Mouse (Mus musculus) olfactory bulb, adult 2 months (tissue): ENCODE data around the gene Nt5c2. TPM values are rescaled to one million over a fixed set of nuclear protein-coding genes. Genes with fewer than 3 reads are reported as not detected.

Experiments
- H3K27ac ChIP-seq: fragments of 200-500 bp; 2 replicates; pipeline ENCODE4 v1.5.1; 2012; ENCODE audit warnings: low read depth, low read length; ENCODE audit not compliant: insufficient read depth
- H3K4me1 ChIP-seq: fragments of 200-500 bp; 2 replicates; pipeline ENCODE4 v1.6.1; 2012; ENCODE audit warnings: low read length; ENCODE audit not compliant: control insufficient read depth, insufficient read depth
- H3K4me3 ChIP-seq: fragments of 200-500 bp; 2 replicates; pipeline ENCODE4 v1.5.1; 2012; ENCODE audit warnings: mild to moderate bottlenecking, low read depth, low read length, moderate library complexity; ENCODE audit not compliant: insufficient read depth
- CTCF ChIP-seq: fragments of 200-500 bp; IDR thresholded peaks from 2 replicates; pipeline ENCODE4 v1.5.1; 2012; ENCODE audit warnings: low read depth, mild to moderate bottlenecking, low read length, moderate library complexity; ENCODE audit not compliant: insufficient read depth
- POLR2A ChIP-seq: fragments of 200-500 bp; IDR thresholded peaks from 2 replicates; pipeline ENCODE4 v1.6.1; 2012; ENCODE audit warnings: mild to moderate bottlenecking, low read depth, low read length, moderate library complexity; ENCODE audit not compliant: insufficient read depth
- WGBS: fragments of 180-500 bp; shearing (Covaris S2); methylation state at CpG from one replicate; pipeline ENCODE4 v1.1.7; 2018; 5-methylcytosine and 5-hydroxymethylcytosine counted together
- polyA plus RNA-seq: library from polyadenylated mRNA; stranded (reverse); fragments of >200 nt; gene quantifications from 2 replicates; pipeline ENCODE4 v1.2.4, GENCODE M21; 2012; ENCODE audit warnings: low replicate concordance; ENCODE audit not compliant: missing spikeins, insufficient read depth, insufficient read length

The Nt5c2 gene
- polyA plus RNA-seq, 1 experiment = not detected

GRCm38 (mm10) chr19:46885365-46885764 is 129.6 kb downstream of the Nt5c2 start:
- TF ChIP-seq CTCF = no peak
- TF ChIP-seq POLR2A = no peak
- Histone ChIP-seq H3K4me3 (no peak overlapping the region), H3K4me1 (peaks cover 6% of the 10 kb centered on the region; the same call in 1 of the 2 replicates), H3K27ac (no peak overlapping the region; the same call in 1 of the 2 replicates)
- WGBS = 94% methylated on average over 4 of the region's 4 CpGs

GRCm38 (mm10) chr19:46879876-46880275 is 135.1 kb downstream of the Nt5c2 start:
- 94% methylated on average over 2 of the region's 2 CpGs for WGBS
- H3K27ac ChIP-seq = no peak overlapping the region

GRCm38 (mm10) chr19:46878346-46878745 is 136.6 kb downstream of the Nt5c2 start:
- TF ChIP-seq CTCF (peak; percentile 11; the same call in 1 of the 2 replicates), POLR2A (no peak)
- WGBS = 52% methylated on average over 13 of the region's 13 CpGs
- H3K27ac ChIP-seq = no peak overlapping the region
- peaks cover 12% of the 10 kb centered on the region; the same call in 1 of the 2 replicates for H3K4me1 ChIP-seq
- H3K4me3 ChIP-seq = no peak overlapping the region

More at GRCm38 (mm10) chr19:46879876-46880275, 135.1 kb downstream of the Nt5c2 start:
- H3K4me1 ChIP-seq = peaks cover 18% of the 10 kb centered on the region; the same call in 1 of the 2 replicates
- H3K4me3 ChIP-seq = no peak overlapping the region
- TF ChIP-seq CTCF (no peak), POLR2A (no peak)

DNA sequence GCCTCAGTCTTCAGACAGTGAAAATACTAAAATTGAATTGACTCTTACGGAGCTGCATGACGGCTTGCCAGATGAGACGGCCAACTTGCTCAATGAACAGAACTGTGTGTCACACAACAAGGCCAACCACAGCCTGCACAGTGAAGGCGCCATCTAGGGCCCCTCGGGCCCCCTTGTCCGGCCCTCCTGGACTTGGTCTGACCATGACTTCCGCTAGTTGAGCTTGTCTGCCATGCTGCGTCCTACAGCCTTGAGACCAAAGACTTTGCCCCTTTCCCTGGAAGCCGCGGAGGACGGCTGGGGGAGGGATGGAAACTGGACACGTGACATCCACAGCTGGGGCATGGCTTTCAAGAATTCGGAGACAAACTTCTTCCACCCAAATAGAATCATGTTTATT is 137.1 kb downstream of the Nt5c2 start:
- WGBS = 79% methylated on average over 13 of the region's 13 CpGs
- Histone ChIP-seq H3K4me3 (no peak overlapping the region), H3K27ac (no peak overlapping the region), H3K4me1 (peaks cover 11% of the 10 kb centered on the region; the same call in 1 of the 2 replicates)
- TF ChIP-seq POLR2A = no peak
- TF ChIP-seq CTCF = no peak

DNA sequence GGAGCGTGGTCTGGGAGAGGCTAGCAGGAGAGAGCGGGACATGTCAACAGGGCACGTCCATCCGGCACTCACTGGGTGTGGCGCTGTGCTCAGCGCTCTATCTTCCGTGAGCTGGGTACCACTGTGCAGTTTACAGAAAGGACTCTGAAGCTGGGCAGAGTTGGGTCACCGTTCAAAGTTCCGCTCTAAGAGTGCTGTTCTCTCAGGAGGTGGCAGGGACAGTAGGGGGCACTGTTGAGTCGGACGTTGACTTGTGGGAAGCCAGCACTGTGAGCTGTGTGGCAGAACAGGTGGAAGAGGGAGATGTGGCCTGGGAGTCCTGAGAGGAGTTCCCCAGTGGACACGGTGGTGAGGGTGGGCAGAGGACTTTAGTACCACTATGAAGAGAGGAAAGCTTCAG is 139.2 kb downstream of the Nt5c2 start:
- Histone ChIP-seq H3K4me1 (peaks cover 22% of the 10 kb centered on the region), H3K27ac (no peak overlapping the region), H3K4me3 (no peak overlapping the region)
- peak; percentile 86 for TF ChIP-seq CTCF
- no peak for TF ChIP-seq POLR2A
- 32% methylated on average over 12 of the region's 12 CpGs for WGBS

- WGBS = 92% methylated on average over 3 of the region's 3 CpGs
- TF ChIP-seq CTCF (no peak), POLR2A (no peak)
- Histone ChIP-seq H3K4me3 (no peak overlapping the region), H3K4me1 (peaks cover 24% of the 10 kb centered on the region), H3K27ac (no peak overlapping the region)
Observed at GRCm38 (mm10) chr19:46873924-46874323, 141.0 kb downstream of the Nt5c2 start.

DNA sequence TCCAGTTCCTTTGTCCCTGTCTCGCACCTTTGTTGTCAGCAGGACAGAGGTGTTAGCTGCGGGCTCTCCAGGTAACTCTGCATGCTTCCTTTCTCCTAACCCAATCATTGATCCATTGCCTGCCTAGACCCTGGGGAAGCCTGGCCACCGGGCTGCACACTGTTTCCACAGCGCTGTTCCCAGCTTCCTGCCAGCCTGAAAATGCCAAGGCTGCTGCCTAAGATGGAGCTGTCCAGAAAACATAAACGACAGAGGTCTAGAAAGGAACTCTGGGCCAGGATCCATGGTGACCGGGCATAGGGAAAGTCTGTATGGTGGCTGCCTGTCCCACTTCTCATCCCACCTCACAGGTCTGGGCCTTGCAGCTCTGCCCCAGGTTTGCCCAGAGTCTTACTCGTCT is 143.3 kb downstream of the Nt5c2 start:
- WGBS = 72% methylated on average over 7 of the region's 7 CpGs
- H3K4me3 ChIP-seq = no peak overlapping the region
- no peak for TF ChIP-seq CTCF
- no peak for TF ChIP-seq POLR2A
- H3K27ac ChIP-seq = peak overlapping the region; percentile 60
- H3K4me1 ChIP-seq = peaks cover 13% of the 10 kb centered on the region

DNA sequence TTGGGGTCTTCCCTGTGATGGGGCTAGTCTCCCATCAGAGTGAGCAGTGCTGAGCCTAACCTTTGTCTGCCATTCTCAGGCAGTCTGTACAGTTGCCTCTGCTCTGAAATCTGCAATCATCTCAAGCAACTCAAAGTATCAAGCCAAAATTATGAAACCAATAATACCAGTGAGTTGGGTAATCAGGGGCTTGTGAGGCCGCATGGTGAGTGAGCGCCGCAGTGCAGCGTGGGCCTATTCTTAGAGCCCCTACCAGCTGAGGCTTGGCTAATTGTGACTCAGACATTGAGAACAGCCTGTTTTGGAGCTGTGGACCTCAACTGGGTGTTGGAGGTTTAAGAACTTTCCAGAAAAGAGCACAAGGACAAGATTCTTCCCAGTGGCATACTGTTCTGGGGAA is 143.9 kb downstream of the Nt5c2 start:
- no peak overlapping the region for H3K4me3 ChIP-seq
- TF ChIP-seq CTCF (no peak), POLR2A (no peak)
- 22% methylated on average over 4 of the region's 4 CpGs for WGBS
- peak overlapping the region; percentile 60 for H3K27ac ChIP-seq
- peaks cover 13% of the 10 kb centered on the region for H3K4me1 ChIP-seq

GRCm38 (mm10) chr19:46869526-46869925 is 145.4 kb downstream of the Nt5c2 start:
- TF ChIP-seq POLR2A (no peak), CTCF (peak; percentile 52; the same call in 1 of the 2 replicates)

More at GRCm38 (mm10) chr19:46869526-46869925, 145.4 kb downstream of the Nt5c2 start:
- 9% methylated on average over 6 of the region's 6 CpGs for WGBS
- no peak overlapping the region for H3K27ac ChIP-seq
- peaks cover 19% of the 10 kb centered on the region for H3K4me1 ChIP-seq
- no peak overlapping the region for H3K4me3 ChIP-seq
